Mouse (Mus musculus) testis, adult 2 months (tissue): Measurements from ENCODE around the gene Nppc.

Experiments used
- CTCF ChIP-seq: fragments of 200-500 bp; IDR thresholded peaks from 2 replicates; pipeline ENCODE4 v1.5.1; 2012; ENCODE audit warnings: low read depth, mild to moderate bottlenecking, inconsistent platforms, low read length, moderate library complexity; ENCODE audit not compliant: control insufficient read depth, insufficient read depth, insufficient replicate concordance
- POLR2A ChIP-seq: fragments of 200-500 bp; IDR thresholded peaks from 2 replicates; pipeline ENCODE4 v1.6.1; 2012; ENCODE audit warnings: low read depth, mild to moderate bottlenecking, inconsistent platforms, low read length, moderate library complexity; ENCODE audit not compliant: control insufficient read depth

DNA sequence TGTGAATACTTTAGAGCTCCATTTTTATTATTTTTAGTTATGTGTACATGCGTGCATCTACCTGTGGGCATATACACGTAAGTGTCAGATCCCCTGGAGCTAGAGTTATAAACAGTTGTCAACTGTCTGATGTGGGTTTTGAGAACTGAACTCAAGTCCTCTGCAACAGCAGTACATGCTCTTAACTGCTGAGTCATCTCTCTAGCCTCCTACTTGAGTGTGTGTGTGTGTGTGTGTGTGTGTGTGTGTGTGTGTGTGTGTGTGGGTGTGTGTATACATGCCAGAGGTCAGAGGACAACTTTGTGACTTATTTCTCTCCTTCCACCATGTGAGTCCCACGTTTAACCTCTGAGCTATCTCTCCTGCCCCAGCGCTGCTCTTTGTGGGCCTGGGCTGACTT is 39.8 kb downstream of the Nppc start:
- TF ChIP-seq CTCF, result no peak
- TF ChIP-seq POLR2A, result no peak
